Mouse (Mus musculus) forelimb bud, embryonic 11.5 days (tissue): Measurements from ENCODE around the gene Igbp1b.

Source experiments
- DNase-seq: peaks from one replicate; pipeline ENCODE4 v3.0.0-alpha.2; 2012; ENCODE audit warnings: low read depth, low spot score

Gene Igbp1b

GRCm38 (mm10) chr6:138658516-138658915, at the start of gene Igbp1b:
Gene Igbp1b (minus strand): TSS chr6:138658544.
- DNase-seq = no peak

GRCm38 (mm10) chr6:138682959-138683358, 24.6 kb upstream of the Igbp1b start:
- no peak for DNase-seq

GRCm38 (mm10) chr6:138672704-138673141, 14.4 kb upstream of the Igbp1b start:
- no peak for DNase-seq

- DNase-seq = no peak
Measured at GRCm38 (mm10) chr6:138665416-138665815, 7.1 kb upstream of the Igbp1b start.

GRCm38 (mm10) chr6:138645604-138646003, 12.7 kb downstream of the Igbp1b start:
- no peak for DNase-seq

GRCm38 (mm10) chr6:138639351-138639750, 19.0 kb downstream of the Igbp1b start:
- no peak for DNase-seq

- no peak for DNase-seq
Measured at GRCm38 (mm10) chr6:138620786-138621185, 37.6 kb downstream of the Igbp1b start.

GRCm38 (mm10) chr6:138618396-138618795, 39.9 kb downstream of the Igbp1b start:
- DNase-seq = no peak
